Mouse (Mus musculus): Measurements from ENCODE around the gene Itgb5.

The Itgb5 gene

GRCm38 (mm10) chr16:33916473-33917251, 87.2 kb downstream of the Itgb5 start:
- DNase-seq = peak; percentile 89 to 90

DNA sequence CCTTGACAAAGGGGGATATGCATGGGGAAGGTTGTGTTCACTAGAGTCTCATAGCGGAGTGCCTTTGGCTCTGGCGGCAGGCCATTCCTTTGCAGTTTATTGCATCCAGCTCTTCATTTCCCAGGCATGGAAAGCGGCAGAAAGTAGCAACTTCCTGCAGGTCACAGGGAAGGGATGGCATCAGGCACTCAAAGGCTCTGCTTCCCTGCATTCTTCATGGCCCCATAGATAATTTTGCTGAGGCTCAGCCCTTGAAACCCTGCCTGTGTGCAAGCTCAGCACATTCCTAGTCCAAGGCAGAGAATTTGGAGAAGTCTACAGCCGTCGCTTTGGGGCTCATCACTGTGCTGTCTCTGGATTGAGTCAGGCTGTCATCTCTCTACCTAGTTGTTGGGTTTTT, 87.9 kb downstream of the Itgb5 start:
- DNase-seq = peak; percentile 38 to 47

DNA sequence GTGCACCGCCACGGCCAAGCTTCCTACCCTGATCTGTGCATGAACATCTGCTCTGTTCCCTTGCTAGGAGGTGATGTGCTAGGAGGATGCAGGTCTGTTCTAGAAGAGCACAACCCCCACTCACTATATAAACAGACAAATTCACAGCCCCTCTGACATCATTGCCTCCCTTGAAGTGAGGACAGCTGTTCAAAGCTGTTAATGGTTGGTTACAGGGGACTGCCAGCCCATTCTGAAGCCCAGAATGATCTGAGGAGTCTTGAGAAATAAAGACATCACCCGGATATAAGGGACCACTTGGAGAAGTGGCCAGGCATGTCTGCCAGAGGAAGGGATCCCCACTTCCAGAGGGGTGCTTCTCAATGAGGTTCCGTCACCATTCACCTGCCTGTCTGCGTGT, 88.5 kb downstream of the Itgb5 start:
- DNase-seq = no peak

- DNase-seq = no peak
Measured at GRCm38 (mm10) chr16:33921514-33921913, 92.0 kb downstream of the Itgb5 start.

GRCm38 (mm10) chr16:33922111-33923000, 92.9 kb downstream of the Itgb5 start:
- DNase-seq = peak; percentile 56 to 72

GRCm38 (mm10) chr16:33923001-33923316, 93.5 kb downstream of the Itgb5 start:
- DNase-seq = no peak

DNA sequence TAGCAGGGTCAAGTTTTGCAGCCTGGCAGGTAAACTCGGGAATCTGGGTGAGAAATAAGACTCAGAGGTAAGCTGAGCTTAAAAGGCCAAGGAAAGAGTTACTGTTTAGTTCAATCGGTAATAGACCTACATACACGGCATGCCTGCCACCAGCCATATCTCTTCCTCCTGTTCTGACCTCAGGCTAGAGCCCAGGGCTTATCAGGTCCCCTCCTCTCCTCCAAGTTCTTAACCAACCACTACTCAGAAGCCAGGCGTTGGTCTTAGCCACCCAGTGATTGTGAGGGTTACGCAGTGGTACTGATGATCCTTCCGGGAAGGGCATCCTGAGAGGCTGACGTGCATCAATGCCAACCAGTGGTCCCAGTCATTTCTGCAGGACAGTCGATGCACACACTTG, 94.3 kb downstream of the Itgb5 start:
- DNase-seq = no peak

GRCm38 (mm10) chr16:33927263-33927824, 97.9 kb downstream of the Itgb5 start:
- DNase-seq = peak; percentile 46 to 81

DNA sequence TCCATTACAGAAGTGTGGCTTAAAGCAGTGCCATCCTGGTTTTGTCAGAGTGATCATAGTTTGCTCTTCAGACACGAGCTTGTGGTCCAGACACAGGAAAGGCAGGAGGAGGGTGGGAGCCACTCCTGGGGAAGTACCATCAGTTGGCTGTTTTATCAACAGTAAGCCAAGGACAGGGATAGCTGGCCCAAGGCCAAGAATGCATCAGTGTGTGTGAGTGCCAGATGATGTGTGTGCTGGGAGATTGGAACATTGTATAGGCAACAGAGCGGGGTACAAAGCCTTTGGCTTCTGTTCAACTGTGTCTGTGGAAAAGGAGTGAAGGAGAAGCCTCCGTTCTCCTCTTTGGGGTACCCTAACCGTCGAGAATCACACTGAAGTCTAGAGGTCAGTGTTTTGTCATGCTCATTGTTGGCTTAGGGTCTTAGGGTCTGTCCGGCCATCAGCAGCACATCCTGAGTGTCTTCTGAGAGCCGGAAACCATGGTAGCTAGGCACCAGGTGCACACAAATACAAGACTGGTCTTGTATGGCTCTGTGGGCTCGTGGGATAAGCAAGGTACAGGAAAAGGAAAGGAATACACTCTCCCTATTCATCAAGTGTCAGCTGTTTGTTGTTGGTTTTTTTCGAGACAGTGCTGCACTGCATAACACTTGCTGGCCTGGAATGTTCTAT, 99.5 kb downstream of the Itgb5 start:
- DNase-seq = peak; percentile 43 to 57

DNA sequence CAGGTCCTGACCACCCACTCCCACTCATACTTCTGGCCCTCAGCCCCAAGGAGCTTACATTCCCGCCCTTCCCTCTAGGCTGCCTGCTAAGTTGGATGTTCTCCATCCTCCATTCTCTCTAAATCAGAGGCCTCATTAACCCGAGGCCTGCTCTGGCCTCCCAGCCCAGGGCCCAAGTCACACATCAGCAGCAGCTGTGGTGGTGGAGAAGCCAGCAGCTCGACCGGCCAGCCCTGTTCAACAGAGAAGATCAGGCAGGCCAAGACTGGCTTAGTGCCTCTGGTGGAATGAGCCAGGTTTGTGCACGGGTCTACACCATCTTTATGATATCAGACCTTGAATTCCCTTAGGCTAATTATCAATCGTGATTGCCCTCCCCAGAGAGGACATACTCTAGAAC, 101.3 kb downstream of the Itgb5 start:
- no peak for DNase-seq

GRCm38 (mm10) chr16:33931682-33932081, 102.2 kb downstream of the Itgb5 start:
- peak in 1 of 2 experiments; percentile 51 for DNase-seq

DNA sequence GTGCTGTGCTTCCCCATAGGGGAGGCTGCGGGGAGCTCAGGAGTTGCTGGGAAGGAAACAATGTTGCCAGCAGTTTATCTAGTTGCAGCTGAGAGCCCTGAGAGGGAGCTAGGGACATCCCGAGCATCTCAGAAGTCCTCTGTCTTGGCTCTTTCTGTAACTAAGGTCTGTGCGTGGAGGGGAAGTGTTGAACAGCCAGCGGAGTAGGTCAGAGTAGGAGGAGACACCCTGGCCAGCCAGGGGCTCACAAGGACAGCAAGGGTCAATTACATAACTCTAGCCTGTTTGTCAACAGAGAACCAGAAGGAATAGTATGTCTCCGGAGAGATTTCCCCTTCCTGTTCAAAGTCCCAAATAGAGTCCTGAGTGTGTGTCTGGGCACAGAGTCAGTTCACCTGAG, 102.7 kb downstream of the Itgb5 start:
- peak; percentile 76 to 93 for DNase-seq

- DNase-seq = no peak
Measured at GRCm38 (mm10) chr16:33933411-33933810, 103.9 kb downstream of the Itgb5 start.

DNA sequence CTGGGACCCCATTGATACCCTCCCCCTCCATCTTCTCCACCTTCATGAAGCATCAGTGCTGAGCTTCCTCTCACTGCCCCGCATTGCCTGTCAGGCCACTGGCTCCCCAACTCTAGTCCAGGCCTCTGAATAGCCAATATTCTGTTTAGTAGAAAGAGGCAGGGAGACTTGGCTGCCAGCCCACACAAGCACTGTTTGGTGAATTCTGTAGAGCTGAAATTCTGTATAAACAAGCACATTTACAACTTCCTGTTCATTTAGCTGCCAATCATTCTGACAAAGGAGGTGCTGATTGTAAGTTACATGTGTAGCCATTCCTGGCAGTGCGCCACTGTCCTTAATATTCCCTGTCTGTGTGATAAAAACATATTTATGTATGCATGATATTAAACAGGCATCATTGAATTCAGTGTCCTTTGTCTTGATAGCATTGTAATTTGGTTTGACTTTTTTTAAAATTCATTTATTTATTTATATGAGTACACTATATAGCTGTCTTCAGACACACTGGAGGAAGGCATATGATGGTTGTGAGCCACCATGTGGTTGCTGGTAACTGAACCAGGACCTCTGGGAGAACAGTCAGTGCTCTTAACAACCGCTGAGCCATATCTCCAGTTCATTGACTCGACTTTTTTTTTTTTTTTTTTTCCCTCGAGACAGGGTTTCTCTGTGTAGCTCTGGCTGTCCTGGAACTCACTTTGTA, 105.4 kb downstream of the Itgb5 start:
- DNase-seq = peak; percentile 67 to 80

- DNase-seq = no peak
Measured at GRCm38 (mm10) chr16:33935407-33935785, 105.9 kb downstream of the Itgb5 start.

DNA sequence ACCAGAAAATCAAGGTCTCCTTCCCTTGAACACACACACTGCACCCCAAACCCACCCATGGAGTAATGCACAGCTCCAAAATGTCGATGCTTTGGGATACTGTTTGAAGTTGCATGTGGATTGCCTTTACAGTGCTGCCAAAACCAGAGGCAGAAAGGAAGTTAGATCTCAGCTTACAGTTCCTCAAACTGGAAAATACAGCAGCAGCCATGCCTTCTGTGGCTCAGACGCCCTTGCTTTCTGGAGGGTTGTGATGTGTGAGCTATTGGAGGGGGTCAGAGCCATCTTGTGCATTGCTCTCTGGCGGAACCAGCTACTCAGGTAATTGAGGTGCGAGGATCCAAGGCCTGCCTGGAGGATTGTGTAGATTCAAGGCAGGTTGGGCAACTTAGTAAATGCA, 107.4 kb downstream of the Itgb5 start:
- DNase-seq = no peak

GRCm38 (mm10) chr16:33937567-33937966, 108.1 kb downstream of the Itgb5 start:
- DNase-seq = peak; percentile 67 to 74

DNA sequence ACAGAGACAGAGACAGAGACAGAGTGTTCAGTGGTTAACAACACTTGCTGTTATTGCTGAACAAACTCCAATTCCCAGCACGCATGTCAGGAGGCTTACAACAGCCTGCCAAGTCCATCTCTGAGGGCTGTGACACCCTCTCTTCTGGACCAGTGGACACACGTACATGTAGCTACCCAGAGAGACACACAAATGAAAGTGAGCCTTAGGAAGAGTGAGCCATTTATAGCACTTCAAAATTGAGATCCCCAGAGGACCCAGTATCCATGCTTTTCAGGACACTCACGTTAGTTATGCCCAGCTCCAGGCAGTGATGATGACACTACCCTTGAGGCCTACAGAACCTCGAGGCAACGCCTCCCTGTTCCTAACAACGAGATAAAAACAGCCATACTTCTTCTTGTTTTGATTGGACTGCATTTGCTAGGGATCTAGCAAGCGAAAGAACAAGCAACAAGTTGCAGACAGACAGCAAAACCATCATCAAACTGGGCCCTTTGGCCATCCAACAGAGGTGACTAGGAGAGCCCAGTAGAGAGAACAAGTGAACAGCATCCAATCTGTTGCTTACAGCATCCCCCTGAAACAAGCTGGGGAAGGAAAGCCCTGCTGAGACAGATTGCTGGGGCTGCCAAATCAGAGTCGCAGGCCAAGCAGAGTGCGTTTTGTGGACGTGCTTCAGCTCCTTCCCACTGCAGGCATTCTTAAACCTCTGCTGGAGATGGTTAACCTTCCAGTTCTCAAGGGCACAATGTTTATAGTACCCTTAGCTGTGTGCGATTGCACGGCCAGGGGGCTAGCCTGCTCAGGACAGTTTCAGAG, 109.1 kb downstream of the Itgb5 start:
- DNase-seq = no peak

- no peak for DNase-seq
Measured at GRCm38 (mm10) chr16:33939133-33939531, 109.7 kb downstream of the Itgb5 start.

DNA sequence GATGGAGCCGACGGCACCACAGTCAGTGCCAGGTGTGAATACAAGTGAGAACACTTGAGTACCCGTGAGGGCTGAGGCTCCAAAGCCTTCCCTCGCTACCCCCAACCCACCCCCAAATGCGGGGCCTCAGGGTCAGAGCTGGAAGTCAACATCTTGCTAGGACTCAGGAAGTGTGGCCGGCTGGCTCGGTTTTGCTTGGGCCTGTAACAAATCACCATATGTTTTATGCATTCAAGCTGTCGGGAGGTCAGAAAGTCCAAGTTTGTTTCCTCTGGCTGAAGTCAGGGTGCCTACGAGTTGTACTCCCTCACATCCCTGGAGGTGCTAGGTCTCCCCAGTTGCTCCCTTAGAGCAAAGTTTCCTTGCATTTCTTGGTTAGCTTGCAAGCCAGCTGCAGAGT, 110.2 kb downstream of the Itgb5 start:
- DNase-seq = peak; percentile 41 to 47

- no peak for DNase-seq
Measured at GRCm38 (mm10) chr16:33940095-33940494, 110.6 kb downstream of the Itgb5 start.
